Mouse (Mus musculus) skeletal muscle tissue, adult 2 months (tissue): Measurements from ENCODE around the gene Gm21977.
"Not testable (repeated sequence)": the region's sequence is repeated elsewhere in the genome, so short reads cannot be mapped to it uniquely, and the experiment has no call there.

ENCODE experiments used
- DNase-seq: peaks from one replicate; pipeline ENCODE4 v3.0.0-alpha.2; 2012; ENCODE audit warnings: low read depth, low spot score

Gm21977 gene

GRCm38 (mm10) chr14:42853377-42853776 is at the start of gene Gm21977:
Gene Gm21977 (minus strand): TSS chr14:42853477.
- not testable (repeated sequence) for DNase-seq
